Mouse (Mus musculus): ENCODE results near the gene Hoxc10. TPM values are rescaled to one million over a fixed set of nuclear protein-coding genes. Genes with fewer than 3 reads are reported as not detected.

The Hoxc10 gene
- total and polyA plus RNA-seq, 2 experiments: not detected

GRCm38 (mm10) chr15:102934438-102934837 is 32.2 kb upstream of the Hoxc10 start:
- no peak for DNase-seq (ENCODE audit: extremely low read depth, low read depth, low spot score)
- Histone ChIP-seq H3K36me3 (ENCODE audit: control insufficient read depth, insufficient read depth, low read length) (no peaks in the 10 kb centered on the region), H3K9ac (ENCODE audit: low read depth, low read length) (no peak overlapping the region), H3K27me3 (ENCODE audit: control insufficient read depth, insufficient read depth, low read length) (peaks cover 30% of the 10 kb centered on the region), H3K79me2 (ENCODE audit: control insufficient read depth, insufficient read depth, low read length) (0 out of 2 replicates have a peak, but pooled peaks cover 3% of the 10 kb centered on the region), H3K4me1 (ENCODE audit: control insufficient read depth, insufficient read depth, low read length) (no peaks in the 10 kb centered on the region), H3K4me3 (ENCODE audit: insufficient read depth, low read depth, low read length) (no peak overlapping the region), H3K27ac (replicated peaks; ENCODE audit: insufficient read depth, low read depth, low read length) (no peak overlapping the region)
- 6% methylated on average over 12 of the region's 12 CpGs for WGBS
- TF ChIP-seq CTCF (IDR thresholded peaks at IDR 0.05; ENCODE audit: low read depth, low read length) (no peak), POLR2A (IDR thresholded peaks at IDR 0.05; ENCODE audit: extremely low read depth, insufficient read depth, low read length) (no peak)

GRCm38 (mm10) chr15:102934897-102935296 is 31.7 kb upstream of the Hoxc10 start:
- H3K9ac ChIP-seq (ENCODE audit: low read depth, low read length): no peak overlapping the region
- TF ChIP-seq POLR2A (IDR thresholded peaks at IDR 0.05; ENCODE audit: extremely low read depth, insufficient read depth, low read length): no peak
- no peak for TF ChIP-seq CTCF (IDR thresholded peaks at IDR 0.05; ENCODE audit: low read depth, low read length)
- H3K79me2 ChIP-seq (ENCODE audit: control insufficient read depth, insufficient read depth, low read length): 0 out of 2 replicates have a peak, but pooled peaks cover 3% of the 10 kb centered on the region
- 2% methylated on average over 26 of the region's 27 CpGs for WGBS
- H3K36me3 ChIP-seq (ENCODE audit: control insufficient read depth, insufficient read depth, low read length): no peaks in the 10 kb centered on the region
- H3K27me3 ChIP-seq (ENCODE audit: control insufficient read depth, insufficient read depth, low read length): peaks cover 32% of the 10 kb centered on the region
- H3K27ac ChIP-seq (replicated peaks; ENCODE audit: insufficient read depth, low read depth, low read length): no peak overlapping the region
- no peaks in the 10 kb centered on the region for H3K4me1 ChIP-seq (ENCODE audit: control insufficient read depth, insufficient read depth, low read length)
- DNase-seq (ENCODE audit: extremely low read depth, low read depth, low spot score): no peak
- no peak overlapping the region for H3K4me3 ChIP-seq (ENCODE audit: insufficient read depth, low read depth, low read length)

- H3K4me3 ChIP-seq (ENCODE audit: insufficient read depth, low read depth, low read length): no peak within 1 kb of the TSS
Measured at GRCm38 (mm10) chr15:102936279-102936972, 30.2 kb upstream of the Hoxc10 start, which contains the start of gene Hoxc12. Gene Hoxc12 (plus strand): TSS chr15:102936757.

GRCm38 (mm10) chr15:102937036-102937666 is 29.4 kb upstream of the Hoxc10 start:
- H3K79me2 ChIP-seq (ENCODE audit: control insufficient read depth, insufficient read depth, low read length): 0 out of 2 replicates have a peak, but pooled peaks cover 3% of the 10 kb centered on the region
- 4% methylated on average over 50 of the region's 50 CpGs for WGBS
- peaks cover 24% of the 10 kb centered on the region for H3K27me3 ChIP-seq (ENCODE audit: control insufficient read depth, insufficient read depth, low read length)
- H3K36me3 ChIP-seq (ENCODE audit: control insufficient read depth, insufficient read depth, low read length): no peaks in the 10 kb centered on the region
- no peaks in the 10 kb centered on the region for H3K4me1 ChIP-seq (ENCODE audit: control insufficient read depth, insufficient read depth, low read length)
- TF ChIP-seq POLR2A (IDR thresholded peaks at IDR 0.05; ENCODE audit: extremely low read depth, insufficient read depth, low read length): no peak
- H3K27ac ChIP-seq (replicated peaks; ENCODE audit: insufficient read depth, low read depth, low read length): no peak overlapping the region
- no peak overlapping the region for H3K4me3 ChIP-seq (ENCODE audit: insufficient read depth, low read depth, low read length)
- no peak overlapping the region for H3K9ac ChIP-seq (ENCODE audit: low read depth, low read length)
- no peak for DNase-seq (ENCODE audit: extremely low read depth, low read depth, low spot score)

More at GRCm38 (mm10) chr15:102936279-102936972, 30.2 kb upstream of the Hoxc10 start, which contains the start of gene Hoxc12:
- Histone ChIP-seq H3K27ac (replicated peaks; ENCODE audit: insufficient read depth, low read depth, low read length) (no peak within 1 kb of the TSS), H3K27me3 (ENCODE audit: control insufficient read depth, insufficient read depth, low read length) (peaks cover 29% of the 10 kb centered on the region), H3K36me3 (ENCODE audit: control insufficient read depth, insufficient read depth, low read length) (no peaks in the 10 kb centered on the region), H3K79me2 (ENCODE audit: control insufficient read depth, insufficient read depth, low read length) (0 out of 2 replicates have a peak, but pooled peaks cover 3% of the 10 kb centered on the region), H3K4me1 (ENCODE audit: control insufficient read depth, insufficient read depth, low read length) (no peaks in the 10 kb centered on the region), H3K9ac (ENCODE audit: low read depth, low read length) (no peak within 1 kb of the TSS)
- TF ChIP-seq CTCF (IDR thresholded peaks at IDR 0.05; ENCODE audit: low read depth, low read length) (no peak), POLR2A (IDR thresholded peaks at IDR 0.05; ENCODE audit: extremely low read depth, insufficient read depth, low read length) (no peak)
- DNase-seq (ENCODE audit: extremely low read depth, low read depth, low spot score): no peak
- WGBS: 4% methylated on average over 31 of the region's 31 CpGs

- H3K79me2 ChIP-seq (ENCODE audit: control insufficient read depth, insufficient read depth, low read length): 0 out of 2 replicates have a peak, but pooled peaks cover 3% of the 10 kb centered on the region
- peaks cover 34% of the 10 kb centered on the region for H3K27me3 ChIP-seq (ENCODE audit: control insufficient read depth, insufficient read depth, low read length)
- DNase-seq (ENCODE audit: extremely low read depth, low read depth, low spot score): no peak
- 4% methylated on average over 34 of the region's 34 CpGs for WGBS
- no peaks in the 10 kb centered on the region for H3K4me1 ChIP-seq (ENCODE audit: control insufficient read depth, insufficient read depth, low read length)
- H3K27ac ChIP-seq (replicated peaks; ENCODE audit: insufficient read depth, low read depth, low read length): no peak overlapping the region
- TF ChIP-seq CTCF (IDR thresholded peaks at IDR 0.05; ENCODE audit: low read depth, low read length): no peak
- TF ChIP-seq POLR2A (IDR thresholded peaks at IDR 0.05; ENCODE audit: extremely low read depth, insufficient read depth, low read length): no peak
- no peak overlapping the region for H3K4me3 ChIP-seq (ENCODE audit: insufficient read depth, low read depth, low read length)
- no peaks in the 10 kb centered on the region for H3K36me3 ChIP-seq (ENCODE audit: control insufficient read depth, insufficient read depth, low read length)
- no peak overlapping the region for H3K9ac ChIP-seq (ENCODE audit: low read depth, low read length)
Measured at GRCm38 (mm10) chr15:102939256-102940155, 27.1 kb upstream of the Hoxc10 start.

Data from liver, adult 2 months (tissue).